Mouse (Mus musculus): Measurements from ENCODE around the gene Spata20. TPM values are rescaled to one million over a fixed set of nuclear protein-coding genes. Genes with fewer than 3 reads are reported as not detected.

Spata20 gene
- polyA plus RNA-seq, 1 experiment from 2014 or later: 0.28 TPM

DNA sequence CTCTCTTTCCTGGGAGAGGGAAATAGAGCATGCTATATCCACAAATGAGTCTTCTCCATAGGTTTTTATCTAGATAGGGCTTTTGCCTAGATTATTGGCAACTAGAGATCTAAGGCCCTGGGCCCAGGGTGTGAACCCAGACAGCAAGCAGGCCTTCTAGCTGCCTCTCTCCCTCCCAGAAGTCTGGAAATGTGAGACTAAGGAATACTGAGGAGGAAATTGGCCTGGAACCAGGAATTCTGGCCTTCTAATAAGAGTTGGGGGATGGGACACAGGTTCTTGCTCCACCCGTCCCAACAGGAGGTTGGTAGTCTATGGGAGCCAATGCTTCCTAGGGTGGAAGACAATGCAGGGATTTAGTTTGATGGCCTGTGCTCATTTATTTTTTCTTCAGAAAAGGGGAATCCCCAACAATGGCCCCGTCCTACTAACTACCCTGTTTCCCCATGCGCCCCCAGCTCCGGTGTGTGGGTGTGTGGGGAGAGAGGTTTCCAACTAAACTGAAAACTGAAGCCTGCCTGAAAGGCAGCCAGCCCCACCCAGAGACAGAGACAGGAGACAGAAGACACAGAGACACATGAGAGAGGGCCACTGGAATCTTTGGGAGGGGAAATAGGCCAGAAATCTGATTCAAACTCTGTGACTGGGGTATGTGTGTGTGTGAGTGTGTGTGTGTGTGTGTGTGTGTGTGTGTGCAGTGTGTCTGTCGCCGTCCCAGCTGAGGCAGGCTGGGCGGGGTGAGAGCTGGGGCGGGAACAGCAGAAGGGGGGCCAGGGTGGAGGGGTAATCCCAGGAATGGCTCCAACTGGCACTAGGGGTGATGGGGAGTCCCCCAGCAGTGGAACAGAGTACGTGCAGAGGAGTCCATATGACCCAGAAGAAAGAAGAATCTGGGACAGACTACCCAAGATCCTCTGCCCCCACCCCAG, 16.6 kb downstream of the Spata20 start:
- no peaks in the 10 kb centered on the region for H3K9me3 ChIP-seq (replicated peaks)
- H3K27me3 ChIP-seq: peaks cover 30% of the 10 kb centered on the region
- no peaks in the 10 kb centered on the region for H3K36me3 ChIP-seq
- H3K9ac ChIP-seq: no peak overlapping the region
- WGBS: 41% methylated on average over 9 of the region's 9 CpGs
- no peak for ATAC-seq (replicated peaks; ENCODE audit: insufficient number of reproducible peaks, insufficient read depth, low FRiP score, low read depth)
- H3K4me2 ChIP-seq: no peak overlapping the region
- H3K4me3 ChIP-seq: no peak overlapping the region
- H3K27ac ChIP-seq: peak overlapping the region; percentile 0; the same call in 1 of the 2 replicates
- H3K4me1 ChIP-seq (replicated peaks): peaks cover 65% of the 10 kb centered on the region

GRCm38 (mm10) chr11:94468582-94469064, 17.4 kb downstream of the Spata20 start:
- 40% methylated on average over 4 of the region's 4 CpGs for WGBS
- peaks cover 27% of the 10 kb centered on the region for H3K27me3 ChIP-seq

DNA sequence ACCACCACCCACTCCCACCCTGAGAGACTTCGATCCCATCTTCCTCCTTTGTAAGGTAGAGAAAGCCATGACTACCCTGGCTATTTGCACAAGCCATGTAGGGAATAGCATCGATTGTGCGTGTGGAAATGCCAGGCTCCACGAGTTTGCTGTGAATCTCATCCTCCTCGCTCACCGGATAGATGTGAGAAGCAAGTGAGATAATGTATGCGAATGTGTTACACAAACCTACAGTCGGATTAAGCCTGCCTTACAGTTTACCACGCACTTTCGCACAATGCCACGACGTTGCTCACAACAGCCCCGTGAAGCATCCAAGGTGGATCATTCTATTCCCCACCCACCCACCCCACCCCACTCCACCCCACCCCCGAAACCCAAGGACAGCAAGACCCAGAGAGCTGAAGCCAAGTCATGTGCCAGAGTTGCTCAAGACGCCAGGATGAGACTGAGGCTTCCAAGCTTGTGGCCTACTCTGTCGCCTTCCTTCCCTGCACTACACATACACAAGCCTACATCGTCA, 19.6 kb downstream of the Spata20 start:
- Histone ChIP-seq H3K27me3 (peaks cover 6% of the 10 kb centered on the region; the same call in 1 of the 2 replicates), H3K9ac (no peak overlapping the region), H3K4me1 (replicated peaks) (peaks cover 39% of the 10 kb centered on the region), H3K9me3 (replicated peaks) (no peaks in the 10 kb centered on the region), H3K36me3 (no peaks in the 10 kb centered on the region), H3K4me2 (no peak overlapping the region), H3K27ac (no peak overlapping the region), H3K4me3 (no peak overlapping the region)
- ATAC-seq (replicated peaks; ENCODE audit: insufficient number of reproducible peaks, insufficient read depth, low FRiP score, low read depth): no peak
- WGBS: 85% methylated on average over 17 of the region's 17 CpGs

More at GRCm38 (mm10) chr11:94468582-94469064, 17.4 kb downstream of the Spata20 start:
- no peaks in the 10 kb centered on the region for H3K9me3 ChIP-seq (replicated peaks)
- ATAC-seq (replicated peaks; ENCODE audit: insufficient number of reproducible peaks, insufficient read depth, low FRiP score, low read depth): no peak
- H3K4me2 ChIP-seq: no peak overlapping the region
- no peak overlapping the region for H3K27ac ChIP-seq
- no peaks in the 10 kb centered on the region for H3K36me3 ChIP-seq
- H3K9ac ChIP-seq: no peak overlapping the region
- peaks cover 61% of the 10 kb centered on the region for H3K4me1 ChIP-seq (replicated peaks)
- H3K4me3 ChIP-seq: no peak overlapping the region

DNA sequence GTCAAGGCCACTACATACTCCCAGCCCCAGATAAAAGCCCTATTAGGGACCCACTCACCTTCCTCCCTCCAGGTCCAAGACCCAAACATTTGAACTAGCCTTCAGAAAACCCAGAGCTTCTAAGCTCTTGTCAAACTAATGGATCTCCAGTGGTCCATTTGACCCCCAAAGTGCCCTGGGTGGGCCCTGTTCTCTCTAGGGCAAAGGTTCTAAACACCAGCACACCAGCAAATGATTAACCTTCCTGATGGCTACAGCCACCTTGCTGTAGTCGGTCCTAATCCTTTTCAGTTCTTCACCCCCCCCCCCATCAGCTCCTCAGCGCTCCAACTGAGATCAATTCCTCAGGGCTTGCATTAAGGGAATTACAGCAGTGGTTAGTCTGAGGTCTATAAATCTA, 21.8 kb downstream of the Spata20 start:
- Histone ChIP-seq H3K4me2 (no peak overlapping the region), H3K4me1 (replicated peaks) (peaks cover 28% of the 10 kb centered on the region), H3K9ac (no peak overlapping the region), H3K36me3 (no peaks in the 10 kb centered on the region), H3K27me3 (no peaks in the 10 kb centered on the region; the same call in 1 of the 2 replicates), H3K4me3 (no peak overlapping the region), H3K9me3 (replicated peaks) (no peaks in the 10 kb centered on the region), H3K27ac (no peak overlapping the region)
- ATAC-seq (replicated peaks; ENCODE audit: insufficient number of reproducible peaks, insufficient read depth, low FRiP score, low read depth): no peak
- WGBS: 50% methylated on average over 2 of the region's 2 CpGs

DNA sequence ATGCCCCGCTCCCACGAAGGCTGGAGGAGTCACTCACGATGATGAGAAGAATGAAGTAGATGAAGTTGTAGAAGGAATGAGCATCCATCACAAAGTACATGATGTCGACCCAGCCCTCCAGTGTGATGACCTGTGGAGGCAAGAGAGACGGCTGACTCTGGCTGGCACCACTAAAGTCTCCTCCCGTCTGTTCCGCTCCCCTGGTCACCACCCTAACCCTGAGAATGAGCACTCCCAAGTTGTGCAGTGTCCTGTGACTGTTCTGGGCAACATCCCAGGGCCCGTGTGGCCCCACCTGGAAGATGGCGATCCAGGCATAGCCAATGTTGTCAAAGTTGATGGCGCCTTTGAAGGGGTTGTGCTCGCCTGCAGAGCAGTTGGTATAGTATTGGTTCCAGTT, 24.1 kb downstream of the Spata20 start:
- Histone ChIP-seq H3K36me3 (no peaks in the 10 kb centered on the region), H3K27ac (no peak overlapping the region), H3K9ac (no peak overlapping the region), H3K4me2 (no peak overlapping the region), H3K27me3 (no peaks in the 10 kb centered on the region; the same call in 1 of the 2 replicates), H3K4me1 (replicated peaks) (peaks cover 12% of the 10 kb centered on the region), H3K9me3 (replicated peaks) (no peaks in the 10 kb centered on the region), H3K4me3 (no peak overlapping the region)
- ATAC-seq (replicated peaks; ENCODE audit: insufficient number of reproducible peaks, insufficient read depth, low FRiP score, low read depth): no peak
- 90% methylated on average over 11 of the region's 11 CpGs for WGBS

- H3K4me1 ChIP-seq (replicated peaks): peaks cover 17% of the 10 kb centered on the region
- no peak for ATAC-seq (replicated peaks; ENCODE audit: insufficient number of reproducible peaks, insufficient read depth, low FRiP score, low read depth)
- no peaks in the 10 kb centered on the region for H3K9me3 ChIP-seq (replicated peaks)
- H3K4me3 ChIP-seq: no peak overlapping the region
- no peak overlapping the region for H3K27ac ChIP-seq
- H3K9ac ChIP-seq: no peak overlapping the region
- no peaks in the 10 kb centered on the region for H3K36me3 ChIP-seq
- WGBS: 86% methylated on average over 15 of the region's 15 CpGs
- H3K4me2 ChIP-seq: no peak overlapping the region
- H3K27me3 ChIP-seq: peaks cover 4% of the 10 kb centered on the region; the same call in 1 of the 2 replicates
Observed at GRCm38 (mm10) chr11:94457001-94457400, 29.0 kb downstream of the Spata20 start.

GRCm38 (mm10) chr11:94456347-94456746, 29.6 kb downstream of the Spata20 start:
- 64% methylated on average over 3 of the region's 3 CpGs for WGBS
- Histone ChIP-seq H3K27ac (no peak overlapping the region), H3K4me3 (no peak overlapping the region), H3K9ac (no peak overlapping the region), H3K36me3 (no peaks in the 10 kb centered on the region), H3K4me2 (no peak overlapping the region), H3K27me3 (peaks cover 4% of the 10 kb centered on the region; the same call in 1 of the 2 replicates), H3K4me1 (replicated peaks) (peaks cover 23% of the 10 kb centered on the region), H3K9me3 (replicated peaks) (no peaks in the 10 kb centered on the region)
- ATAC-seq (replicated peaks; ENCODE audit: insufficient number of reproducible peaks, insufficient read depth, low FRiP score, low read depth): no peak

- Histone ChIP-seq H3K36me3 (no peaks in the 10 kb centered on the region), H3K9ac (no peak overlapping the region), H3K9me3 (replicated peaks) (no peaks in the 10 kb centered on the region), H3K4me2 (no peak overlapping the region), H3K4me3 (no peak overlapping the region), H3K27me3 (peaks cover 4% of the 10 kb centered on the region; the same call in 1 of the 2 replicates), H3K27ac (no peak overlapping the region), H3K4me1 (replicated peaks) (peaks cover 34% of the 10 kb centered on the region)
- 84% methylated on average over 10 of the region's 10 CpGs for WGBS
- no peak for ATAC-seq (replicated peaks; ENCODE audit: insufficient number of reproducible peaks, insufficient read depth, low FRiP score, low read depth)
Observed at GRCm38 (mm10) chr11:94455161-94455820, 30.7 kb downstream of the Spata20 start.

- Histone ChIP-seq H3K27me3 (peaks cover 4% of the 10 kb centered on the region; the same call in 1 of the 2 replicates), H3K4me3 (no peak overlapping the region), H3K36me3 (no peaks in the 10 kb centered on the region), H3K27ac (no peak overlapping the region), H3K4me2 (no peak overlapping the region), H3K4me1 (replicated peaks) (peaks cover 39% of the 10 kb centered on the region), H3K9me3 (replicated peaks) (no peaks in the 10 kb centered on the region), H3K9ac (no peak overlapping the region)
- ATAC-seq (replicated peaks; ENCODE audit: insufficient number of reproducible peaks, insufficient read depth, low FRiP score, low read depth): no peak
- WGBS: 80% methylated on average over 5 of the region's 5 CpGs
Observed at GRCm38 (mm10) chr11:94454756-94455155, 31.2 kb downstream of the Spata20 start.

GRCm38 (mm10) chr11:94451091-94451773, 34.7 kb downstream of the Spata20 start:
- Histone ChIP-seq H3K27me3 (peaks cover 4% of the 10 kb centered on the region; the same call in 1 of the 2 replicates), H3K4me3 (no peak overlapping the region), H3K9me3 (replicated peaks) (no peaks in the 10 kb centered on the region), H3K9ac (no peak overlapping the region), H3K27ac (peak overlapping the region; percentile 95), H3K4me2 (peak overlapping the region; percentile 43), H3K36me3 (no peaks in the 10 kb centered on the region), H3K4me1 (replicated peaks) (peaks cover 54% of the 10 kb centered on the region)
- ATAC-seq (replicated peaks; ENCODE audit: insufficient number of reproducible peaks, insufficient read depth, low FRiP score, low read depth): peak; percentile 94
- 19% methylated on average over 12 of the region's 12 CpGs for WGBS
